Mouse (Mus musculus) liver, embryonic 11.5 days (tissue): ENCODE measurements around the gene Morn3. TPM values are rescaled to one million over a fixed set of nuclear protein-coding genes. Genes with fewer than 3 reads are reported as not detected.
A peak's percentile ranks its signal among the peaks of the same experiment; 100 is the strongest.

Experiments used
- ATAC-seq: fragments of 200-750 bp; cut with Nextera tagmentation; replicated peaks from 2 replicates; pipeline ENCODE4 v1.8.0; 2017; ENCODE audit warnings: moderate number of reproducible peaks, mild to moderate bottlenecking, moderate TSS enrichment, moderate library complexity; ENCODE audit not compliant: low FRiP score
- DNase-seq: peaks from one replicate; pipeline ENCODE4 v3.0.0-alpha.2; 2017; ENCODE audit warnings: low spot score
- H3K27ac ChIP-seq: fragments of 300-500 bp; sonication (generic); 2 replicates; pipeline ENCODE4 v1.5.1; 2014; ENCODE audit warnings: mild to moderate bottlenecking, low read depth, low read length, control low read depth
- H3K27me3 ChIP-seq: fragments of 300-500 bp; sonication (generic); replicated peaks from 2 replicates; pipeline ENCODE4 v1.6.1; 2014; ENCODE audit warnings: low read length, mixed read lengths; ENCODE audit not compliant: control insufficient read depth, insufficient read depth
- H3K36me3 ChIP-seq: fragments of 300-500 bp; sonication (generic); 2 replicates; pipeline ENCODE4 v1.6.1; 2014; ENCODE audit warnings: mild to moderate bottlenecking, low read length, moderate library complexity, mixed read lengths; ENCODE audit not compliant: control insufficient read depth, insufficient read depth
- H3K4me1 ChIP-seq: fragments of 300-500 bp; sonication (generic); replicated peaks from 2 replicates; pipeline ENCODE4 v1.6.1; 2014; ENCODE audit warnings: low read length, mixed read lengths; ENCODE audit not compliant: control insufficient read depth, insufficient read depth
- H3K4me2 ChIP-seq: fragments of 300-500 bp; sonication (generic); 2 replicates; pipeline ENCODE4 v1.6.1; 2014; ENCODE audit warnings: mild to moderate bottlenecking, control low read depth, moderate library complexity
- H3K4me3 ChIP-seq: fragments of 300-500 bp; sonication (generic); 2 replicates; pipeline ENCODE4 v1.5.1; 2014; ENCODE audit warnings: low read depth, low read length, control low read depth
- H3K9ac ChIP-seq: fragments of 300-500 bp; sonication (generic); 2 replicates; pipeline ENCODE4 v1.6.1; 2014; ENCODE audit warnings: low read depth, low read length, control low read depth
- H3K9me3 ChIP-seq: fragments of 300-500 bp; sonication (generic); 2 replicates; pipeline ENCODE4 v1.6.1; 2016; ENCODE audit warnings: low read length, inconsistent platforms, mixed read lengths; ENCODE audit not compliant: control insufficient read depth
- WGBS: fragments of 180-500 bp; shearing (Covaris S2); extraction: QIAGEN DNeasy Blood & Tissue Kit; methylation state at CpG from one replicate; pipeline ENCODE4 v1.1.7; 2014; 5-methylcytosine and 5-hydroxymethylcytosine counted together
- polyA plus RNA-seq: library from polyadenylated mRNA; unstranded; fragments of >200 nt; fragmentation: Nextera tagmentation; extraction: Ambion mirVana; gene quantifications from 2 replicates; pipeline ENCODE4 v1.2.1, GENCODE M21; 2014

The Morn3 gene
- polyA plus RNA-seq, 1 experiment from 2014 or later, result not detected

- Histone ChIP-seq H3K9me3 (no peaks in the 10 kb centered on the region), H3K4me1 (peaks cover 12% of the 10 kb centered on the region), H3K27ac (no peak overlapping the region), H3K4me2 (no peak overlapping the region), H3K36me3 (no peaks in the 10 kb centered on the region), H3K27me3 (no peaks in the 10 kb centered on the region), H3K9ac (no peak overlapping the region), H3K4me3 (no peak overlapping the region)
- ATAC-seq (no peak), DNase-seq (no peak)
- WGBS, result 79% methylated on average over 11 of the region's 11 CpGs
Observed at GRCm38 (mm10) chr5:123009873-123010272, 36.9 kb downstream of the Morn3 start.

- 78% methylated on average over 7 of the region's 7 CpGs for WGBS
- no peak overlapping the region for H3K27ac ChIP-seq
- H3K9ac ChIP-seq, result no peak overlapping the region
- no peaks in the 10 kb centered on the region for H3K36me3 ChIP-seq
- H3K4me1 ChIP-seq, result peaks cover 7% of the 10 kb centered on the region; the same call in 1 of the 2 replicates
- no peaks in the 10 kb centered on the region for H3K27me3 ChIP-seq
- ATAC-seq, result no peak
- DNase-seq, result no peak
- H3K4me2 ChIP-seq, result no peak overlapping the region
- no peaks in the 10 kb centered on the region for H3K9me3 ChIP-seq
- H3K4me3 ChIP-seq, result no peak overlapping the region
Observed at GRCm38 (mm10) chr5:123008877-123009493, 37.8 kb downstream of the Morn3 start.

GRCm38 (mm10) chr5:123005716-123006592 is 40.9 kb downstream of the Morn3 start:
- 65% methylated on average over 19 of the region's 19 CpGs for WGBS
- no peaks in the 10 kb centered on the region for H3K36me3 ChIP-seq
- no peak overlapping the region for H3K9ac ChIP-seq
- no peak overlapping the region for H3K27ac ChIP-seq
- ATAC-seq (no peak), DNase-seq (no peak)
- H3K27me3 ChIP-seq, result no peaks in the 10 kb centered on the region
- H3K4me3 ChIP-seq, result no peak overlapping the region
- 0 out of 2 replicates have a peak, but pooled peaks cover 6% of the 10 kb centered on the region for H3K4me1 ChIP-seq
- H3K9me3 ChIP-seq, result no peaks in the 10 kb centered on the region
- no peak overlapping the region for H3K4me2 ChIP-seq

- Histone ChIP-seq H3K27ac (peak overlapping the region; percentile 20; the same call in 1 of the 2 replicates), H3K9ac (no peak overlapping the region), H3K9me3 (no peaks in the 10 kb centered on the region), H3K36me3 (no peaks in the 10 kb centered on the region), H3K4me2 (no peak overlapping the region), H3K4me1 (0 out of 2 replicates have a peak, but pooled peaks cover 3% of the 10 kb centered on the region), H3K4me3 (no peak overlapping the region), H3K27me3 (no peaks in the 10 kb centered on the region)
- DNase-seq, result no peak
- no peak; the same call in 1 of the 2 replicates for ATAC-seq
- WGBS, result 63% methylated on average over 1 of the region's 1 CpGs
Observed at GRCm38 (mm10) chr5:123000901-123001300, 45.9 kb downstream of the Morn3 start.

- Histone ChIP-seq H3K36me3 (no peaks in the 10 kb centered on the region), H3K4me3 (no peak overlapping the region), H3K27ac (no peak overlapping the region), H3K4me2 (no peak overlapping the region), H3K4me1 (0 out of 2 replicates have a peak, but pooled peaks cover 6% of the 10 kb centered on the region), H3K9me3 (no peaks in the 10 kb centered on the region), H3K27me3 (no peaks in the 10 kb centered on the region), H3K9ac (no peak overlapping the region)
- DNase-seq (no peak), ATAC-seq (no peak)
- WGBS, result 80% methylated on average over 18 of the region's 18 CpGs
Observed at GRCm38 (mm10) chr5:122997205-122998204, 49.3 kb downstream of the Morn3 start.

- ATAC-seq (no peak), DNase-seq (no peak)
- no peak overlapping the region for H3K9ac ChIP-seq
- no peaks in the 10 kb centered on the region for H3K36me3 ChIP-seq
- no peaks in the 10 kb centered on the region for H3K9me3 ChIP-seq
- H3K4me2 ChIP-seq, result peak overlapping the region; percentile 13; the same call in 1 of the 2 replicates
- H3K27ac ChIP-seq, result no peak overlapping the region
- 7% methylated on average over 1 of the region's 1 CpGs for WGBS
- no peaks in the 10 kb centered on the region for H3K27me3 ChIP-seq
- H3K4me3 ChIP-seq, result no peak overlapping the region
- H3K4me1 ChIP-seq, result peaks cover 16% of the 10 kb centered on the region
Observed at GRCm38 (mm10) chr5:122994910-122995309, 51.9 kb downstream of the Morn3 start.

- H3K36me3 ChIP-seq, result no peaks in the 10 kb centered on the region
- 10% methylated on average over 5 of the region's 5 CpGs for WGBS
- peaks cover 21% of the 10 kb centered on the region for H3K4me1 ChIP-seq
- peak overlapping the region; percentile 17; the same call in 1 of the 2 replicates for H3K9ac ChIP-seq
- H3K27me3 ChIP-seq, result no peaks in the 10 kb centered on the region
- peak overlapping the region; percentile 18; the same call in 1 of the 2 replicates for H3K4me3 ChIP-seq
- H3K27ac ChIP-seq, result no peak overlapping the region
- peak overlapping the region; percentile 48 for H3K4me2 ChIP-seq
- DNase-seq (peak; percentile 82), ATAC-seq (peak; percentile 88)
- no peaks in the 10 kb centered on the region for H3K9me3 ChIP-seq
Observed at GRCm38 (mm10) chr5:122994303-122994846, 52.4 kb downstream of the Morn3 start.

- H3K27ac ChIP-seq, result no peak overlapping the region
- peak overlapping the region; percentile 48 for H3K4me2 ChIP-seq
- peak overlapping the region; percentile 17; the same call in 1 of the 2 replicates for H3K9ac ChIP-seq
- peaks cover 21% of the 10 kb centered on the region for H3K4me1 ChIP-seq
- 56% methylated on average over 2 of the region's 2 CpGs for WGBS
- H3K36me3 ChIP-seq, result no peaks in the 10 kb centered on the region
- ATAC-seq (no peak), DNase-seq (no peak)
- H3K4me3 ChIP-seq, result peak overlapping the region; percentile 18; the same call in 1 of the 2 replicates
- H3K9me3 ChIP-seq, result no peaks in the 10 kb centered on the region
- no peaks in the 10 kb centered on the region for H3K27me3 ChIP-seq
Observed at GRCm38 (mm10) chr5:122993811-122994210, 53.0 kb downstream of the Morn3 start.
